23 mouse cellular contexts compared by ENCODE assay signal in the genomic region with DNA sequence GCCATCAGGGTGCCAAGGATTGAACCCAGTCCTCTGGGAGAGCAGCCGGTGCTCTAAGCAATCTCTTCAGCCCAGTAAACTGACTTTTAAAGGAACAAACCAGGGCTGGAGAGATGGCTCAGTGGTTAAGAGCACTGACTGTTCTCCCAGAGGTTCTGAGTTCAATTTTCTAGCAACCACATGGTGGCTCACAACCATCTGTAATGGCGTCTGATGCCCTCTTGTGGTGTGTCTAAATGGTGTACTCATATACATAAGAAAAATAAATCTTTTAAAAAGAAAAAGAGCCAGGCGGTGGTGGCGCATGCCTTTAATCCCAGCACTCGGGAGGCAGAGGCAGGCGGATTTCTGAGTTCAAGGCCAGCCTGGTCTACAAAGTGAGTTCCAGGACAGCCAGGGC. TPM values are rescaled to one million over a fixed set of nuclear protein-coding genes. Genes with fewer than 3 reads are reported as not detected.
DNase-seq lines count a peak whose midpoint lies in the region; ATAC-seq and TF ChIP-seq lines count a peak whose summit lies in the region.
"Not testable (repeated sequence)": the region's sequence is repeated elsewhere in the genome, so short reads cannot be mapped to it uniquely, and the experiment has no call there.
"Had no signal": no experiment of that assay in that cellular context is flagged by ENCODE, and none has a peak within 500 bp of the region (broad histone marks: within the 10 kb centered on the region; RNA-seq: fewer than 3 reads in every experiment).

No protein-coding gene starts in this region.

- not testable (repeated sequence) for TF ChIP-seq POLR2A in kidney, adult 2 months (IDR thresholded peaks at IDR 0.05; ENCODE audit: low read depth, low read length)

- not testable (repeated sequence) for TF ChIP-seq EP300 in lung, postnatal 0 days (IDR thresholded peaks at IDR 0.05); stomach, postnatal 0 days (optimal IDR thresholded peaks at IDR 0.05)

- DNase-seq in A20 (ENCODE audit: low read depth, low spot score), result peak; percentile 43
- DNase-seq in NIH3T3 (ENCODE audit: low read depth), result peak; percentile 44
- not testable (repeated sequence) for DNase-seq in gastrocnemius, adult 2 months; kidney, adult 2 months; left cerebral cortex, adult 2 months (ENCODE audit: extremely low spot score in 1 of 2, low spot score in 2 of 2); lung, postnatal 0 days (ENCODE audit: low spot score); stomach, postnatal 0 days (ENCODE audit: low spot score)

- H3K4me1 ChIP-seq in kidney, adult 2 months (ENCODE audit: control insufficient read depth, insufficient read depth, low read length); lung, postnatal 0 days (ENCODE audit: insufficient read depth, low read depth, low read length); stomach, postnatal 0 days (replicated peaks; ENCODE audit: control insufficient read depth, insufficient read depth): not testable (repeated sequence)

- H3K27ac ChIP-seq in gastrocnemius, adult 2 months; kidney, adult 2 months (ENCODE audit: insufficient read depth, low read depth, low read length); left cerebral cortex, adult 2 months; lung, postnatal 0 days (ENCODE audit: low read length); stomach, postnatal 0 days (replicated peaks): not testable (repeated sequence)

- intact Hi-C loops in gastrocnemius, adult 2 months (cut with DNase I); left cerebral cortex, adult 2 months (cut with DNase I): not testable (repeated sequence)

- H3K9ac ChIP-seq in lung, postnatal 0 days (replicated peaks; ENCODE audit: low read depth); stomach, postnatal 0 days (ENCODE audit: low read length): not testable (repeated sequence)

- 90% methylated on average over 6 of the region's 6 CpGs for WGBS in kidney, adult 2 months
- WGBS in lung, postnatal 0 days, result 84% methylated on average over 6 of the region's 6 CpGs
- 84% methylated on average over 6 of the region's 6 CpGs for WGBS in stomach, postnatal 0 days

- not testable (repeated sequence) for H3K4me3 ChIP-seq in gastrocnemius, adult 2 months; kidney, adult 2 months (ENCODE audit: insufficient read depth, low read depth, low read length); left cerebral cortex, adult 2 months; lung, postnatal 0 days (ENCODE audit: low read depth, low read length); stomach, postnatal 0 days (ENCODE audit: low read depth, low read length)

- not testable (repeated sequence) for H3K4me2 ChIP-seq in lung, postnatal 0 days (replicated peaks; ENCODE audit: low read depth, low read length); stomach, postnatal 0 days (replicated peaks; ENCODE audit: low read depth)

- not testable (repeated sequence) for H3K9me3 ChIP-seq in lung, postnatal 0 days (ENCODE audit: low read length); stomach, postnatal 0 days (ENCODE audit: control insufficient read depth, low read length)

- H3K27me3 ChIP-seq in kidney, adult 2 months (replicated peaks; ENCODE audit: control insufficient read depth, insufficient read depth, low read length); lung, postnatal 0 days (replicated peaks; ENCODE audit: insufficient read depth, low read length); stomach, postnatal 0 days (ENCODE audit: control insufficient read depth, insufficient read depth, low read length): not testable (repeated sequence)

- not testable (repeated sequence) for H3K36me3 ChIP-seq in kidney, adult 2 months (ENCODE audit: control insufficient read depth, insufficient read depth, low read length)
- H3K36me3 ChIP-seq in lung, postnatal 0 days (ENCODE audit: insufficient read depth, low read length), result peaks cover 22% of the 10 kb centered on the region; the same call in 1 of the 2 replicates
- peaks cover 16% of the 10 kb centered on the region for H3K36me3 ChIP-seq in stomach, postnatal 0 days (ENCODE audit: control insufficient read depth, insufficient read depth, low read length)

- TF ChIP-seq CTCF in gastrocnemius, adult 2 months (IDR thresholded peaks at IDR 0.05), result peak; percentile 22
- 0 out of 2 replicates have a peak, but pooled peaks have one; percentile 7 for TF ChIP-seq CTCF in kidney, adult 2 months (conservative IDR thresholded peaks at IDR 0.05; ENCODE audit: insufficient read depth, insufficient read length, low read depth, low read length)
- TF ChIP-seq CTCF in left cerebral cortex, adult 2 months (IDR thresholded peaks at IDR 0.05), result peak; percentile 9
- peak; percentile 34 for TF ChIP-seq CTCF in lung, postnatal 0 days (IDR thresholded peaks at IDR 0.05)
- peak; percentile 41 for TF ChIP-seq CTCF in stomach, postnatal 0 days (IDR thresholded peaks at IDR 0.05; ENCODE audit: low read depth)

- not testable (repeated sequence) for ATAC-seq in lung, postnatal 0 days; stomach, postnatal 0 days (ENCODE audit: low FRiP score, low TSS enrichment)

RNA-seq across cellular contexts. Expression of gene H1f0, which starts 20.4 kb away (rescaled TPM):
- total RNA-seq in gastrocnemius, adult 2 months (2021), result 10 to 100 TPM; 71.8 to 76.8 TPM
- polyA plus RNA-seq in kidney, adult 2 months (2012; rRNA removed), result 123 and 145 TPM in 2 replicates
- 10 to 100 TPM; 80.4 to 81.1 TPM for total RNA-seq in left cerebral cortex, adult 2 months (2021)
- polyA plus RNA-seq in lung, postnatal 0 days (2015; fragmentation: Nextera tagmentation; extraction: Ambion mirVana), result 263 and 311 TPM in 2 replicates
- 285 and 309 TPM in 2 replicates for polyA plus RNA-seq in stomach, postnatal 0 days (2015; fragmentation: Nextera tagmentation; extraction: Ambion mirVana)

RNA-seq across cellular contexts. Expression of gene Galr3, which starts 33.8 kb away (rescaled TPM):
- not detected for total RNA-seq in gastrocnemius, adult 2 months (2021)
- 0.64 and 1.2 TPM in 2 replicates for polyA plus RNA-seq in kidney, adult 2 months (2012; rRNA removed)
- total RNA-seq in left cerebral cortex, adult 2 months (2021), result under 1 TPM in 1 of 2 experiments, not detected in 1; 0.84 TPM
- polyA plus RNA-seq in lung, postnatal 0 days (2015; fragmentation: Nextera tagmentation; extraction: Ambion mirVana), result 0.12 and 0.14 TPM in 2 replicates
- polyA plus RNA-seq in stomach, postnatal 0 days (2015; fragmentation: Nextera tagmentation; extraction: Ambion mirVana), result 0.31 and 0.34 TPM in 2 replicates
- total RNA-seq: ES-E14; gastrocnemius, adult 18-20 months; gastrocnemius, postnatal 4 days; heart, postnatal 10 days; heart, postnatal 36 days had no signal
- polyA plus RNA-seq: C2C12; CD4-positive, CD25-positive, alpha-beta regulatory T cell, adult 4 months; embryonic facial prominence, embryonic 10.5 days; embryonic facial prominence, embryonic 13.5 days; erythroblast, embryonic 14.5 days; forebrain, embryonic 12.5 days; forebrain, embryonic 15.5 days; heart, embryonic 12.5 days; heart, embryonic 15.5 days; hindbrain, embryonic 10.5 days; hindbrain, embryonic 13.5 days had no signal

RNA-seq across cellular contexts. Expression of gene Ankrd54, which starts 54.9 kb away (rescaled TPM):
- 1 to 10 TPM; 4.5 to 5.1 TPM for total RNA-seq in gastrocnemius, adult 2 months (2021)
- polyA plus RNA-seq in kidney, adult 2 months (2012; rRNA removed), result 38.9 and 52.2 TPM in 2 replicates
- total RNA-seq in left cerebral cortex, adult 2 months (2021), result 10 to 100 TPM; 19.7 to 19.8 TPM
- polyA plus RNA-seq in lung, postnatal 0 days (2015; fragmentation: Nextera tagmentation; extraction: Ambion mirVana), result 45.4 and 48.4 TPM in 2 replicates
- polyA plus RNA-seq in stomach, postnatal 0 days (2015; fragmentation: Nextera tagmentation; extraction: Ambion mirVana), result 27.1 and 28.0 TPM in 2 replicates
